Comparison of ENCODE assay signal across 23 mouse cellular contexts in genomic region chr3:95826275-95826674, GRCm38 (mm10). TPM values are rescaled to one million over a fixed set of nuclear protein-coding genes. Genes with fewer than 3 reads are reported as not detected.
DNase-seq lines count a peak whose midpoint lies in the region; ATAC-seq and TF ChIP-seq lines count a peak whose summit lies in the region.
"Had no signal": no experiment of that assay in that cellular context is flagged by ENCODE, and none has a peak within 500 bp of the region (broad histone marks: within the 10 kb centered on the region; RNA-seq: fewer than 3 reads in every experiment).

No protein-coding gene starts in this region.

- H3K27me3 ChIP-seq in embryonic facial prominence, embryonic 11.5 days (ENCODE audit: control insufficient read depth, insufficient read depth, low read length), result no peaks in the 10 kb centered on the region
- no peaks in the 10 kb centered on the region for H3K27me3 ChIP-seq in embryonic facial prominence, embryonic 10.5 days (replicated peaks; ENCODE audit: low read depth, poor library complexity, severe bottlenecking)
- no peaks in the 10 kb centered on the region for H3K27me3 ChIP-seq in heart, embryonic 10.5 days (ENCODE audit: insufficient read depth, poor library complexity, severe bottlenecking)
- no peaks in the 10 kb centered on the region for H3K27me3 ChIP-seq in CH12.LX (replicated peaks)
- H3K27me3 ChIP-seq in intestine, embryonic 15.5 days (replicated peaks), result no peaks in the 10 kb centered on the region
- H3K27me3 ChIP-seq: Patski had no signal

- no peak overlapping the region for H3K4me2 ChIP-seq in embryonic facial prominence, embryonic 11.5 days (ENCODE audit: low read depth, low read length)
- H3K4me2 ChIP-seq in CH12.LX (ENCODE audit: insufficient read depth, low read depth, poor library complexity, severe bottlenecking), result no peak overlapping the region
- H3K4me2 ChIP-seq in intestine, embryonic 15.5 days (replicated peaks), result no peak overlapping the region

- H3K4me1 ChIP-seq in embryonic facial prominence, embryonic 11.5 days (ENCODE audit: control insufficient read depth, insufficient read depth, low read length), result no peaks in the 10 kb centered on the region
- H3K4me1 ChIP-seq in embryonic facial prominence, embryonic 10.5 days, result no peaks in the 10 kb centered on the region
- no peaks in the 10 kb centered on the region for H3K4me1 ChIP-seq in heart, embryonic 10.5 days
- H3K4me1 ChIP-seq in CH12.LX (ENCODE audit: control insufficient read depth in 1 of 2, insufficient read depth in 2 of 2) (peaks cover 0 to 3% of the 10 kb centered on the region in 2 experiments; a peak in 1 of 4 replicates), ES-E14 (ENCODE audit: control insufficient read depth in 2 of 2, insufficient read depth in 2 of 2, low read length in 2 of 2, poor library complexity in 1 of 2) (no peaks in the 10 kb centered on the region)
- H3K4me1 ChIP-seq in intestine, embryonic 15.5 days (replicated peaks), result no peaks in the 10 kb centered on the region

- ATAC-seq in embryonic facial prominence, embryonic 11.5 days (replicated peaks; ENCODE audit: insufficient number of reproducible peaks, low FRiP score, low TSS enrichment, low read depth), result no peak
- ATAC-seq in intestine, embryonic 15.5 days, result no peak
- ATAC-seq: activated CD4-positive, CD25-positive, alpha-beta regulatory T cell, adult 4 months; CD4-positive, CD25-positive, alpha-beta regulatory T cell, adult 4 months; Patski had no signal

- dilution Hi-C loops in CH12.LX (cut with MboI; ENCODE audit: extremely low pct_ligation_motif_present, extremely low pct_unique_long_range_greater_than_20kb, low sequenced_read_pairs), result no loop called here

- H3K9me3 ChIP-seq in embryonic facial prominence, embryonic 11.5 days (replicated peaks; ENCODE audit: control insufficient read depth, low read length), result no peaks in the 10 kb centered on the region
- H3K9me3 ChIP-seq in embryonic facial prominence, embryonic 10.5 days, result no peaks in the 10 kb centered on the region
- H3K9me3 ChIP-seq in heart, embryonic 10.5 days, result no peaks in the 10 kb centered on the region
- H3K9me3 ChIP-seq in CH12.LX (replicated peaks; ENCODE audit: low read length) (no peaks in the 10 kb centered on the region), ES-E14 (ENCODE audit: control insufficient read depth, insufficient read depth, low read depth, low read length) (no peaks in the 10 kb centered on the region)
- no peaks in the 10 kb centered on the region for H3K9me3 ChIP-seq in intestine, embryonic 15.5 days
- H3K9me3 ChIP-seq: G1E had no signal

- no peak for TF ChIP-seq RAD21 in CH12.LX (IDR thresholded peaks at IDR 0.05; ENCODE audit: low read depth, low read length)

- H3K36me3 ChIP-seq in embryonic facial prominence, embryonic 11.5 days (replicated peaks; ENCODE audit: control insufficient read depth, insufficient read depth, low read depth, low read length), result peaks cover 12% of the 10 kb centered on the region
- H3K36me3 ChIP-seq in embryonic facial prominence, embryonic 10.5 days (replicated peaks), result peaks cover 41% of the 10 kb centered on the region
- peaks cover 39% of the 10 kb centered on the region for H3K36me3 ChIP-seq in heart, embryonic 10.5 days
- H3K36me3 ChIP-seq in CH12.LX (replicated peaks in 1 of 2; ENCODE audit: control insufficient read depth in 1 of 2, insufficient read depth in 1 of 2, low read length in 1 of 2) (peaks cover 17 to 37% of the 10 kb centered on the region in 2 experiments), ES-E14 (ENCODE audit: control insufficient read depth, insufficient read depth, low read length, poor library complexity, severe bottlenecking) (peaks cover 15% of the 10 kb centered on the region)
- H3K36me3 ChIP-seq in intestine, embryonic 15.5 days, result peaks cover 24% of the 10 kb centered on the region

- H3K4me3 ChIP-seq in embryonic facial prominence, embryonic 11.5 days (ENCODE audit: low read depth, low read length), result no peak overlapping the region
- H3K4me3 ChIP-seq in embryonic facial prominence, embryonic 10.5 days, result no peak overlapping the region
- H3K4me3 ChIP-seq in heart, embryonic 10.5 days, result no peak overlapping the region
- H3K4me3 ChIP-seq in CH12.LX (replicated peaks in 1 of 3; ENCODE audit: low read depth in 2 of 3, low read length in 2 of 3, poor library complexity in 1 of 3) (no peak overlapping the region), ES-E14 (ENCODE audit: insufficient read depth in 1 of 2, low read depth in 1 of 2, low read length in 2 of 2, poor library complexity in 1 of 2, severe bottlenecking in 1 of 2) (no peak overlapping the region)
- H3K4me3 ChIP-seq in intestine, embryonic 15.5 days (replicated peaks), result no peak overlapping the region

- H3K79me2 ChIP-seq in CH12.LX (replicated peaks; ENCODE audit: control insufficient read depth, extremely low read depth, insufficient read depth, poor library complexity, severe bottlenecking), result no peaks in the 10 kb centered on the region

- 71% methylated on average over 2 of the region's 2 CpGs for WGBS in embryonic facial prominence, embryonic 11.5 days
- whole genome bisulfite sequencing in embryonic facial prominence, embryonic 10.5 days, result 70% methylated on average over 2 of the region's 2 CpGs
- WGBS in heart, embryonic 10.5 days, result 78% methylated on average over 2 of the region's 2 CpGs
- WGBS in intestine, embryonic 15.5 days, result 74% methylated on average over 2 of the region's 2 CpGs

- H3K27ac ChIP-seq in embryonic facial prominence, embryonic 11.5 days (replicated peaks; ENCODE audit: low read depth, low read length), result no peak overlapping the region
- H3K27ac ChIP-seq in embryonic facial prominence, embryonic 10.5 days (replicated peaks), result no peak overlapping the region
- H3K27ac ChIP-seq in heart, embryonic 10.5 days, result no peak overlapping the region
- no peak overlapping the region for H3K27ac ChIP-seq in CH12.LX (ENCODE audit: insufficient read depth, low read depth)
- no peak overlapping the region for H3K27ac ChIP-seq in ES-E14 (ENCODE audit: insufficient read depth, low read depth, low read length, poor library complexity, severe bottlenecking)
- no peak overlapping the region for H3K27ac ChIP-seq in intestine, embryonic 15.5 days

- TF ChIP-seq POLR2A in CH12.LX (IDR thresholded peaks at IDR 0.05; ENCODE audit: low read depth, low read length), result no peak

- DNase-seq in embryonic facial prominence, embryonic 11.5 days (ENCODE audit: low spot score), result peak; percentile 3
- no peak for DNase-seq in embryonic facial prominence, embryonic 10.5 days (ENCODE audit: low spot score)
- peak; percentile 23 for DNase-seq in heart, adult 11 months
- no peak for DNase-seq in heart, embryonic 10.5 days (ENCODE audit: low spot score)
- no peak for DNase-seq in CH12.LX (ENCODE audit: extremely low read depth)
- no peak for DNase-seq in ES-E14 (ENCODE audit: low read depth, low spot score)
- no peak for DNase-seq in right cerebral cortex, adult 18-20 months
- DNase-seq: adrenal gland, adult 2 months; adrenal gland, adult 8-10 months; adrenal gland, postnatal 10 days; adrenal gland, postnatal 14 days; adrenal gland, postnatal 25 days; adrenal gland, postnatal 36 days; B cell, adult 2 months; cerebellum, adult 11 months; cerebellum, adult 11-12 months; cerebellum, adult 18-20 months; cerebellum, adult 2 months had no signal

- TF ChIP-seq EP300 in CH12.LX (IDR thresholded peaks at IDR 0.05; ENCODE audit: low read length), result no peak

- in situ Hi-C loops in CH12.LX (cut with MboI; ENCODE audit: low pct_ligation_motif_present, low pct_unique_long_range_greater_than_20kb, low sequenced_read_pairs) (no loop called here), ES-E14 (cut with MboI; ENCODE audit: low sequenced_read_pairs in 2 of 2, unreplicated experiment in 2 of 2) (loop anchor here (25.0 kb wide), 1 partner anchor 489 kb away; no protein-coding TSS in a partner anchor)

- H3K9ac ChIP-seq in embryonic facial prominence, embryonic 11.5 days (replicated peaks; ENCODE audit: low read length), result no peak overlapping the region
- H3K9ac ChIP-seq in CH12.LX (ENCODE audit: insufficient read depth, low read depth), result no peak overlapping the region
- H3K9ac ChIP-seq in ES-E14 (ENCODE audit: insufficient read depth, low read depth, low read length, poor library complexity, severe bottlenecking), result no peak overlapping the region
- no peak overlapping the region for H3K9ac ChIP-seq in intestine, embryonic 15.5 days

- TF ChIP-seq CTCF in CH12.LX (conservative IDR thresholded peaks at IDR 0.05 in 1 of 2, IDR thresholded peaks at IDR 0.05 in 1 of 2; ENCODE audit: low read depth in 2 of 2, low read length in 2 of 2), result no peak

RNA-seq across cellular contexts. Expression of gene Rprd2, which starts 7.6 kb away (rescaled TPM):
- polyA plus RNA-seq in embryonic facial prominence, embryonic 11.5 days (2014; fragmentation: Nextera tagmentation; extraction: Ambion mirVana), result 21.5 and 24.4 TPM in 2 replicates
- 24.0 and 25.7 TPM in 2 replicates for polyA plus RNA-seq in embryonic facial prominence, embryonic 10.5 days (2016; fragmentation: Nextera tagmentation; extraction: Ambion mirVana)
- 22.7 and 23.5 TPM in 2 replicates for polyA plus RNA-seq in heart, embryonic 10.5 days (2016; fragmentation: Nextera tagmentation; extraction: Ambion mirVana)
- total RNA-seq in CH12.LX (2012; rRNA removed), result 8.1 and 8.4 TPM in 2 replicates
- 12.3 and 12.5 TPM in 2 replicates for total RNA-seq in CH12.LX (2014; rRNA removed)
- polyA plus RNA-seq in CH12.LX (2012; ENCODE audit: insufficient read length, low read depth), result 13.2 and 16.2 TPM in 2 replicates
- 14.9 and 16.2 TPM in 2 replicates for total RNA-seq in ES-E14 (2012; rRNA removed)
- 16.9 and 18.3 TPM in 2 replicates for polyA plus RNA-seq in intestine, embryonic 15.5 days (2015; fragmentation: Nextera tagmentation; extraction: Ambion mirVana)

RNA-seq across cellular contexts. Expression of gene Prpf3, which starts 29.4 kb away (rescaled TPM):
- 69.4 and 70.6 TPM in 2 replicates for polyA plus RNA-seq in embryonic facial prominence, embryonic 11.5 days (2014; fragmentation: Nextera tagmentation; extraction: Ambion mirVana)
- 74.5 and 75.6 TPM in 2 replicates for polyA plus RNA-seq in embryonic facial prominence, embryonic 10.5 days (2016; fragmentation: Nextera tagmentation; extraction: Ambion mirVana)
- 40.4 and 55.1 TPM in 2 replicates for polyA plus RNA-seq in heart, embryonic 10.5 days (2016; fragmentation: Nextera tagmentation; extraction: Ambion mirVana)
- total RNA-seq in CH12.LX (2012; rRNA removed) (27.1 and 35.7 TPM in 2 replicates), CH12.LX (2014; rRNA removed) (11.0 and 11.5 TPM in 2 replicates), ES-E14 (2012; rRNA removed) (48.6 and 50.5 TPM in 2 replicates)
- 67.8 and 83.9 TPM in 2 replicates for polyA plus RNA-seq in CH12.LX (2012; ENCODE audit: insufficient read length, low read depth)
- polyA plus RNA-seq in intestine, embryonic 15.5 days (2015; fragmentation: Nextera tagmentation; extraction: Ambion mirVana), result 44.2 and 44.9 TPM in 2 replicates

RNA-seq across cellular contexts. Expression of gene Mrps21, which starts 45.0 kb away (rescaled TPM):
- polyA plus RNA-seq in embryonic facial prominence, embryonic 11.5 days (2014; fragmentation: Nextera tagmentation; extraction: Ambion mirVana), result 331 and 337 TPM in 2 replicates
- 374 and 377 TPM in 2 replicates for polyA plus RNA-seq in embryonic facial prominence, embryonic 10.5 days (2016; fragmentation: Nextera tagmentation; extraction: Ambion mirVana)
- 380 and 402 TPM in 2 replicates for polyA plus RNA-seq in heart, embryonic 10.5 days (2016; fragmentation: Nextera tagmentation; extraction: Ambion mirVana)
- 317 and 415 TPM in 2 replicates for total RNA-seq in CH12.LX (2012; rRNA removed)
- total RNA-seq in CH12.LX (2014; rRNA removed), result 453 and 557 TPM in 2 replicates
- 251 and 292 TPM in 2 replicates for polyA plus RNA-seq in CH12.LX (2012; ENCODE audit: insufficient read length, low read depth)
- total RNA-seq in ES-E14 (2012; rRNA removed), result 198 and 224 TPM in 2 replicates
- polyA plus RNA-seq in intestine, embryonic 15.5 days (2015; fragmentation: Nextera tagmentation; extraction: Ambion mirVana), result 346 and 351 TPM in 2 replicates

RNA-seq across cellular contexts. Expression of gene Ciart, which starts 55.8 kb away (rescaled TPM):
- 6.3 and 7.7 TPM in 2 replicates for polyA plus RNA-seq in embryonic facial prominence, embryonic 11.5 days (2014; fragmentation: Nextera tagmentation; extraction: Ambion mirVana)
- 11.5 and 13.4 TPM in 2 replicates for polyA plus RNA-seq in embryonic facial prominence, embryonic 10.5 days (2016; fragmentation: Nextera tagmentation; extraction: Ambion mirVana)
- polyA plus RNA-seq in heart, embryonic 10.5 days (2016; fragmentation: Nextera tagmentation; extraction: Ambion mirVana), result 6.0 and 10.7 TPM in 2 replicates
- total RNA-seq in CH12.LX (2012; rRNA removed) (0.88 and 1.0 TPM in 2 replicates), CH12.LX (2014; rRNA removed) (1.0 and 1.2 TPM in 2 replicates), ES-E14 (2012; rRNA removed) (8.6 and 14.1 TPM in 2 replicates)
- 5.1 and 5.8 TPM in 2 replicates for polyA plus RNA-seq in CH12.LX (2012; ENCODE audit: insufficient read length, low read depth)
- 5.6 and 5.8 TPM in 2 replicates for polyA plus RNA-seq in intestine, embryonic 15.5 days (2015; fragmentation: Nextera tagmentation; extraction: Ambion mirVana)

Comparison
In these comparisons a context has a peak if more than half of its experiments do, and no peak if none do; other contexts are left out.
1. DNase-seq: peak in embryonic facial prominence, embryonic 11.5 days (single experiment) and heart, adult 11 months (single experiment); none in embryonic facial prominence, embryonic 10.5 days (single experiment), heart, embryonic 10.5 days (single experiment), CH12.LX (single experiment), ES-E14 (single experiment) and right cerebral cortex, adult 18-20 months (single experiment).